In genomic region chr8:109920406-109921390, GRCm38 (mm10) we compare ENCODE assay signal across 12 mouse cellular contexts. TPM values are rescaled to one million over a fixed set of nuclear protein-coding genes. Genes with fewer than 3 reads are reported as not detected.
A peak's percentile ranks its signal among the peaks of the same experiment; 100 is the strongest.
DNase-seq lines count a peak whose midpoint lies in the region; ATAC-seq and TF ChIP-seq lines count a peak whose summit lies in the region.
"Had no signal": no experiment of that assay in that cellular context is flagged by ENCODE, and none has a peak within 500 bp of the region (broad histone marks: within the 10 kb centered on the region; RNA-seq: fewer than 3 reads in every experiment).

No protein-coding gene starts in this region.

- H3K36me3 ChIP-seq in hindbrain, postnatal 0 days (ENCODE audit: insufficient read depth, low read length): peaks cover 25% of the 10 kb centered on the region; the same call in 1 of the 2 replicates
- peaks cover 78% of the 10 kb centered on the region for H3K36me3 ChIP-seq in hindbrain, embryonic 10.5 days

- peak overlapping the region; percentile 11; the same call in 1 of the 2 replicates for H3K27ac ChIP-seq in hindbrain, postnatal 0 days
- H3K27ac ChIP-seq in hindbrain, embryonic 10.5 days: no peak overlapping the region
- H3K27ac ChIP-seq: embryonic facial prominence, embryonic 12.5 days; liver, embryonic 13.5 days had no signal

- H3K27me3 ChIP-seq in hindbrain, postnatal 0 days (ENCODE audit: insufficient read depth, low read length): no peaks in the 10 kb centered on the region
- H3K27me3 ChIP-seq in hindbrain, embryonic 10.5 days (ENCODE audit: insufficient read depth, poor library complexity, severe bottlenecking): no peaks in the 10 kb centered on the region
- H3K27me3 ChIP-seq: embryonic facial prominence, embryonic 12.5 days; liver, embryonic 13.5 days had no signal

- H3K4me2 ChIP-seq in hindbrain, postnatal 0 days (ENCODE audit: low read depth, low read length): no peak overlapping the region
- H3K4me2 ChIP-seq: embryonic facial prominence, embryonic 12.5 days; liver, embryonic 13.5 days had no signal

- H3K4me3 ChIP-seq in hindbrain, postnatal 0 days (ENCODE audit: low read length): no peak overlapping the region
- no peak overlapping the region for H3K4me3 ChIP-seq in hindbrain, embryonic 10.5 days
- H3K4me3 ChIP-seq: embryonic facial prominence, embryonic 12.5 days; liver, embryonic 13.5 days had no signal

- no peaks in the 10 kb centered on the region for H3K9me3 ChIP-seq in hindbrain, postnatal 0 days (ENCODE audit: low read length)
- no peaks in the 10 kb centered on the region for H3K9me3 ChIP-seq in hindbrain, embryonic 10.5 days
- H3K9me3 ChIP-seq: embryonic facial prominence, embryonic 12.5 days; liver, embryonic 13.5 days had no signal

- no peak for TF ChIP-seq CTCF in hindbrain, postnatal 0 days (IDR thresholded peaks at IDR 0.05; ENCODE audit: low read depth)

- WGBS in hindbrain, postnatal 0 days: 64% methylated on average over 8 of the region's 8 CpGs
- WGBS in hindbrain, embryonic 10.5 days: 91% methylated on average over 8 of the region's 8 CpGs

- DNase-seq in adrenal gland, adult 2 months: peak; percentile 7
- DNase-seq in adrenal gland, adult 18-20 months (ENCODE audit: low spot score in 2 of 2): no peak
- peak; percentile 59 for DNase-seq in hindbrain, postnatal 0 days (ENCODE audit: low spot score)
- DNase-seq in hindbrain, embryonic 10.5 days (ENCODE audit: low spot score): no peak
- DNase-seq in MN1 (ENCODE audit: low spot score): peak; percentile 23
- peak; percentile 27 to 61 for DNase-seq in cerebellum, postnatal 25 days
- DNase-seq: liver, embryonic 13.5 days; spleen, adult 18-20 months had no signal

- no peak overlapping the region for H3K9ac ChIP-seq in hindbrain, postnatal 0 days (replicated peaks; ENCODE audit: low read length)
- H3K9ac ChIP-seq: embryonic facial prominence, embryonic 12.5 days; liver, embryonic 13.5 days had no signal

- ATAC-seq in hindbrain, postnatal 0 days: no peak
- no peak for ATAC-seq in granulocyte monocyte progenitor cell, adult 5-6 weeks (replicated peaks; ENCODE audit: poor library complexity, severe bottlenecking)
- no peak for ATAC-seq in erythroblast, adult 5-6 weeks (replicated peaks; ENCODE audit: low FRiP score, poor library complexity, severe bottlenecking)

- H3K4me1 ChIP-seq in hindbrain, postnatal 0 days (ENCODE audit: insufficient read depth, low read length): no peaks in the 10 kb centered on the region
- H3K4me1 ChIP-seq in hindbrain, embryonic 10.5 days (replicated peaks): no peaks in the 10 kb centered on the region
- H3K4me1 ChIP-seq: embryonic facial prominence, embryonic 12.5 days; liver, embryonic 13.5 days had no signal

RNA-seq across cellular contexts. Expression of gene Marveld3, which starts 41.3 kb away (rescaled TPM):
- total RNA-seq in adrenal gland, adult 2 months (2021): under 1 TPM in 1 of 2 experiments, not detected in 1; 0.28 TPM
- not detected in 2 replicates for polyA plus RNA-seq in adrenal gland, adult 2 months (2012; rRNA removed)
- total RNA-seq in adrenal gland, adult 18-20 months (2021): under 1 TPM; 0.19 to 0.23 TPM
- 0.42 and 1.2 TPM in 2 replicates for total RNA-seq in hindbrain, postnatal 0 days (2014; rRNA removed)
- polyA plus RNA-seq in hindbrain, postnatal 0 days (2015; fragmentation: Nextera tagmentation; extraction: Ambion mirVana): 1.3 and 1.4 TPM in 2 replicates
- 0.81 and 1.9 TPM in 2 replicates for polyA plus RNA-seq in hindbrain, embryonic 10.5 days (2016; fragmentation: Nextera tagmentation; extraction: Ambion mirVana)
- not detected in 2 replicates for total RNA-seq in granulocyte monocyte progenitor cell, adult 5-6 weeks (2014; fragmentation: Nextera tagmentation)
- not detected in 2 replicates for total RNA-seq in granulocyte monocyte progenitor cell, adult 5-6 weeks (2017)
- total RNA-seq in erythroblast, adult 5-6 weeks (2015; ENCODE audit: low replicate concordance): not detected in 2 replicates
- not detected in 2 replicates for total RNA-seq in erythroblast, adult 5-6 weeks (2017; ENCODE audit: low replicate concordance)
- polyA plus RNA-seq: C2C12; liver, embryonic 13.5 days had no signal

RNA-seq across cellular contexts. Expression of gene Phlpp2, which starts 52.4 kb away (rescaled TPM):
- 10 to 100 TPM in 1 of 2 experiments, 1 to 10 TPM in 1; 6.2 to 10.1 TPM for total RNA-seq in adrenal gland, adult 2 months (2021)
- polyA plus RNA-seq in adrenal gland, adult 2 months (2012; rRNA removed): 1.9 and 2.8 TPM in 2 replicates
- 1 to 10 TPM; 7.1 to 8.0 TPM for total RNA-seq in adrenal gland, adult 18-20 months (2021)
- 10.4 and 11.2 TPM in 2 replicates for total RNA-seq in hindbrain, postnatal 0 days (2014; rRNA removed)
- 3.8 and 4.3 TPM in 2 replicates for polyA plus RNA-seq in hindbrain, postnatal 0 days (2015; fragmentation: Nextera tagmentation; extraction: Ambion mirVana)
- 2.0 and 2.7 TPM in 2 replicates for polyA plus RNA-seq in hindbrain, embryonic 10.5 days (2016; fragmentation: Nextera tagmentation; extraction: Ambion mirVana)
- 7.6 and 12.6 TPM in 2 replicates for total RNA-seq in granulocyte monocyte progenitor cell, adult 5-6 weeks (2014; fragmentation: Nextera tagmentation)
- 8.8 and 9.6 TPM in 2 replicates for total RNA-seq in granulocyte monocyte progenitor cell, adult 5-6 weeks (2017)
- 32.1 and 41.6 TPM in 2 replicates for total RNA-seq in erythroblast, adult 5-6 weeks (2015; ENCODE audit: low replicate concordance)
- total RNA-seq in erythroblast, adult 5-6 weeks (2017; ENCODE audit: low replicate concordance): 63.2 and 70.5 TPM in 2 replicates

Comparison
In these comparisons a context has a peak if more than half of its experiments do, and no peak if none do; other contexts are left out.
1. DNase-seq: peak in adrenal gland, adult 2 months (single experiment), hindbrain, postnatal 0 days (single experiment), MN1 (single experiment) and cerebellum, postnatal 25 days (2 of 2); none in adrenal gland, adult 18-20 months (0 of 2) and hindbrain, embryonic 10.5 days (single experiment).